Mouse (Mus musculus) urinary bladder, postnatal 10 days (tissue): Measurements from ENCODE around the gene Pik3cg.
"Not testable (repeated sequence)": the region's sequence is repeated elsewhere in the genome, so short reads cannot be mapped to it uniquely, and the experiment has no call there.

Experiments used
- DNase-seq: peaks from one replicate; pipeline ENCODE4 v3.0.0; 2022; ENCODE audit warnings: low spot score

Gene Pik3cg

GRCm38 (mm10) chr12:32207948-32208891 lies at the start of gene Pik3cg:
Pik3cg (minus strand) TSS chr12:32208659.
- DNase-seq = no peak

- DNase-seq = no peak
Measured at GRCm38 (mm10) chr12:32248483-32248882, 40.0 kb upstream of the Pik3cg start.

GRCm38 (mm10) chr12:32245566-32246233 lies 37.2 kb upstream of the Pik3cg start:
- no peak for DNase-seq

GRCm38 (mm10) chr12:32243586-32243985 lies 35.1 kb upstream of the Pik3cg start:
- no peak for DNase-seq

- DNase-seq = not testable (repeated sequence)
Measured at GRCm38 (mm10) chr12:32239134-32239533, 30.7 kb upstream of the Pik3cg start.

GRCm38 (mm10) chr12:32238433-32238832 lies 30.0 kb upstream of the Pik3cg start:
- no peak for DNase-seq

- no peak for DNase-seq
Measured at GRCm38 (mm10) chr12:32237839-32238238, 29.4 kb upstream of the Pik3cg start.

GRCm38 (mm10) chr12:32237139-32237538 lies 28.7 kb upstream of the Pik3cg start:
- DNase-seq = no peak

- no peak for DNase-seq
Measured at GRCm38 (mm10) chr12:32236450-32236849, 28.0 kb upstream of the Pik3cg start.

GRCm38 (mm10) chr12:32233871-32234270 lies 25.4 kb upstream of the Pik3cg start:
- no peak for DNase-seq

- no peak for DNase-seq
Measured at GRCm38 (mm10) chr12:32231398-32231797, 22.9 kb upstream of the Pik3cg start.

- DNase-seq = no peak
Measured at GRCm38 (mm10) chr12:32223629-32224028, 15.2 kb upstream of the Pik3cg start.

- DNase-seq = no peak
Measured at GRCm38 (mm10) chr12:32222758-32223385, 14.4 kb upstream of the Pik3cg start.

- DNase-seq = no peak
Measured at GRCm38 (mm10) chr12:32220387-32220786, 11.9 kb upstream of the Pik3cg start.

GRCm38 (mm10) chr12:32215143-32215542 lies 6.7 kb upstream of the Pik3cg start:
- no peak for DNase-seq

GRCm38 (mm10) chr12:32212702-32213101 lies 4.2 kb upstream of the Pik3cg start:
- no peak for DNase-seq

GRCm38 (mm10) chr12:32212156-32212555 lies 3.7 kb upstream of the Pik3cg start:
- no peak for DNase-seq

- no peak for DNase-seq
Measured at GRCm38 (mm10) chr12:32211257-32211656, 2.8 kb upstream of the Pik3cg start.

- no peak for DNase-seq
Measured at GRCm38 (mm10) chr12:32208951-32209350, 492 bp upstream of the Pik3cg start.

- no peak for DNase-seq
Measured at GRCm38 (mm10) chr12:32207141-32207540, 1.3 kb downstream of the Pik3cg start.

- no peak for DNase-seq
Measured at GRCm38 (mm10) chr12:32203695-32204094, 4.8 kb downstream of the Pik3cg start.

- DNase-seq = no peak
Measured at GRCm38 (mm10) chr12:32202583-32202982, 5.9 kb downstream of the Pik3cg start.

- no peak for DNase-seq
Measured at GRCm38 (mm10) chr12:32201932-32202331, 6.5 kb downstream of the Pik3cg start.
